Mouse (Mus musculus): Measurements from ENCODE around the gene Otulinl. TPM values are rescaled to one million over a fixed set of nuclear protein-coding genes. Genes with fewer than 3 reads are reported as not detected.
A peak's percentile ranks its signal among the peaks of the same experiment; 100 is the strongest.
"Not testable (repeated sequence)": the region's sequence is repeated elsewhere in the genome, so short reads cannot be mapped to it uniquely, and the experiment has no call there.

The Otulinl gene
- 1 to 10 TPM; 5.6 to 7.7 TPM for total RNA-seq (2021)
- long read RNA-seq, experiment 1, transcript Otulinl-202 (8 exons, 2,950 nt): major isoform, 8 of 11 reads
- long read RNA-seq, experiment 1, partial matches to known transcripts: 0 of 11 reads
- long read RNA-seq, experiment 1, other reads (novel, unspliced or antisense): 3 of 11 reads
- long read RNA-seq, experiment 2, transcript Otulinl-202 (8 exons, 2,950 nt): major isoform, 8 of 11 reads
- long read RNA-seq, experiment 2, partial matches to known transcripts: 0 of 11 reads
- long read RNA-seq, experiment 2, other reads (novel, unspliced or antisense): 3 of 11 reads

DNA sequence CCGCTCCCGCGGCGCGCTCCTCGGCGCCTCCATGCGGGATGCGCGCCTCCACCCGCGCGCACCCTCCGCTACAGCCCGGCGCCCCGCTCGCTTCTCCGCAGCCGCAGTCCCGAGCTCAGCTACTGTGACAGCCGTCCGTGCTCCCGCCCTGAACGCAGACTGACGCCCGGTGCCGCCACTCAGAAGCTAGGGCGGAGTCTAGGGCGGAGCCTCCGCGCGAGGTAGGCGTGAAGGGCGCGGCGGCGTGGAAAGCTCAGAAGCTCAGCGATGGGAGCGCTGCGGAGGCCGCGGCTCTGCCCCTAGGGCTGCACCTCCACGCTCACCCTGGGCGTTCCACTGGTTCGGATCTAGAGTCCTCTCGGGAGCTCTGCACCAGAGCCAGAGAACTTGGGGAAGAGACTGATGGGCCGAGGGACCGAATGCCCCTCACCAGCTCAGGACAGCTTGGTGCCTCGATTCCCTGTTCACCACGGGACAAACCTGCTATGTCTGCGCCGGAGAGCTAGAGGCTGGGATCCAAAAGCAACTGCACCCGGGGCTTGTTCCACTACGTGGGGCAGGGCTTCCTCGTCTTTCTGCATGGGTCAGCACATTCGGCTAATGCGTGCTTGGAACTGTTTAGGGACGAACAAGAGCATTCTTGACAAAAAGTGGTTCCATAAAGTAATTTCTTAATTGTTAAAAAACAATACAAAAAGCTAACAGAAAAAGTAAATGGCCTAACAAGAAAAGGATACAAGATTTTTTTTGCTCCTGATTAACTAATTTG, at the start of gene Otulinl:
Gene Otulinl, minus strand, starts transcription at position 161 of the 769 bp plus-strand sequence.
- peak; percentile 93 to 96 for DNase-seq (ENCODE audit: low spot score in 2 of 2)

DNA sequence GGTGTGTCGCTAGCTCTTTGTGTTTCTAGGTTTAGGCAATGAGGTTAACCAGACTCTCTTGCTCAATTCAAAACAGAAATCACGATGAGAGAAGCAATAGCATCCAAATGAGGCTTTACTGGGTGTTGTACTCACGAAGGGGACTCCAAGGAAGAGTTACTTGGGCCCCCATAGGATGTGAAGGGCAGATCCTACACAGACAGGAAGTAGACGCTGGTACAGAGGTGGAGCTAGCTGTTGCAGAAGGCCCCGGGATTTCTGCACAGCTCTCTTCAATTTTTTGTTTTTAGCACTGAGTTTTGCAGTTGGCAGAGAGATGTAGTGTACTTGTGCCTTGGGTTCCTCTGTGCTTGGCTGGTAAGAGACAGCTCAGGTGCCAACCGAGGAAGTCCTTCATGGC, 44.8 kb upstream of the Otulinl start:
- DNase-seq (ENCODE audit: low spot score in 2 of 2): no peak

GRCm38 (mm10) chr15:27724796-27725680, 43.7 kb upstream of the Otulinl start:
- DNase-seq (ENCODE audit: low spot score in 2 of 2): no peak

GRCm38 (mm10) chr15:27724298-27724697, 42.9 kb upstream of the Otulinl start:
- no peak for DNase-seq (ENCODE audit: low spot score in 2 of 2)

GRCm38 (mm10) chr15:27723746-27724145, 42.4 kb upstream of the Otulinl start:
- DNase-seq (ENCODE audit: low spot score in 2 of 2): no peak

- DNase-seq (ENCODE audit: low spot score in 2 of 2): not testable (repeated sequence)
Observed at GRCm38 (mm10) chr15:27720297-27720696, 38.9 kb upstream of the Otulinl start.

DNA sequence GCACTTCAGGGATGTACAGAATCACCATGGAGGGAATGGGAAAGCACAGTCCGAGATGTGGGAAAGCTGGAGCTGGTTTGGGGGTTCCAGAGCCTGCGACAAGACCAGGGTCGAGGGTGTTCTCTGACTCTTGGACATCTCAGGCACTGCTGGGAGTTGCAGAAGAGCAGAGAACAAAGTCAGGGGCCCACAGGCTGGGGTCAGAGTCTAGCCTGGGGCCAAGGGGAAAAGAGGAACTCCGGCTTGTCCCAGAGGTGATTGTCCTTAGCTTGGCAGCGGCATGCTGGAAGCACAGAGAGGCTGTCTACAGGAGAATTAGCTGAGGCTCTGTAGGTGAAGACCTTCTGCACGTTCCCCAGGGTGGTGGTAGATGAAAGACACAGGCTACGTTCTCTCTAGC, 37.3 kb upstream of the Otulinl start:
- DNase-seq (ENCODE audit: low spot score in 2 of 2): no peak

DNA sequence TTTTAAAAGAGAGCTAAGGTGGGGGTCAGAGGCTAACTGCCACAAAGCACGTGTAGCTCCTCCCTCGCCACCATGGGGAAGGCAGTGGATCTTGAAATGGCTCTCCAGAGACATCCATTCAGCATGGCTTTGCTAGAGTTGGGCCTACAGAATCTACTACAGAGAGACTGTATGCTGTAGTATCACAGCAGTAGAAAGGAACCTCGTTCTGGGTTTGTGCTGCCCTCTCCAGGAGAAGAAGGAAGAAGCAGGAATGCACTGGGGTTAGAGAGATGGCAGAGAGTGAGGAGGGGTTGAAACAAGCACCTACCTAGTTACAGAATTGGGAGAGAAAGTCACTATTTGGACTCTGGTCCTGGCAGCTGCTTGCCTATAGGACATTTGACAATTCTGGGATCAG, 34.0 kb upstream of the Otulinl start:
- no peak for DNase-seq (ENCODE audit: low spot score in 2 of 2)

- DNase-seq (ENCODE audit: low spot score in 2 of 2): no peak
Observed at GRCm38 (mm10) chr15:27710698-27711097, 29.3 kb upstream of the Otulinl start.

GRCm38 (mm10) chr15:27708968-27709612, 27.7 kb upstream of the Otulinl start:
- DNase-seq (ENCODE audit: low spot score in 2 of 2): no peak

GRCm38 (mm10) chr15:27708499-27708898, 27.1 kb upstream of the Otulinl start:
- DNase-seq (ENCODE audit: low spot score in 2 of 2): no peak

DNA sequence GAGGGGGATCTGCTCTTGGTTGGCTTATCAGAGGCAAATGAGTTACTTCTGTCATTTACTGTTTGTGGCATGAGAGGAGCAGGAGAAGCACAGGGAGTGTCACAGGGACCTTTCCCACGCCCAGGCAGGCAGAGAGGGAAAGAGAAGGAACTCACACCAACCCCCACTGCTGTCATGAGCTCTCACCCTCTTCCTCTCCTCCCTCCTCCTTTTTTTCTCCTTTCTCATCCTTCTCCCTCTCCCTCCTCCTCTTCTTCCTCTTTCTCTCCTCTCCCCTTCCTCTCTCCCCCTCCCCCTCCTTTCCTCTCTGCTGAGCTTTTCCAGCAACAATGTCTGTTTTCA, 21.6 kb upstream of the Otulinl start:
- no peak for DNase-seq (ENCODE audit: low spot score in 2 of 2)

DNA sequence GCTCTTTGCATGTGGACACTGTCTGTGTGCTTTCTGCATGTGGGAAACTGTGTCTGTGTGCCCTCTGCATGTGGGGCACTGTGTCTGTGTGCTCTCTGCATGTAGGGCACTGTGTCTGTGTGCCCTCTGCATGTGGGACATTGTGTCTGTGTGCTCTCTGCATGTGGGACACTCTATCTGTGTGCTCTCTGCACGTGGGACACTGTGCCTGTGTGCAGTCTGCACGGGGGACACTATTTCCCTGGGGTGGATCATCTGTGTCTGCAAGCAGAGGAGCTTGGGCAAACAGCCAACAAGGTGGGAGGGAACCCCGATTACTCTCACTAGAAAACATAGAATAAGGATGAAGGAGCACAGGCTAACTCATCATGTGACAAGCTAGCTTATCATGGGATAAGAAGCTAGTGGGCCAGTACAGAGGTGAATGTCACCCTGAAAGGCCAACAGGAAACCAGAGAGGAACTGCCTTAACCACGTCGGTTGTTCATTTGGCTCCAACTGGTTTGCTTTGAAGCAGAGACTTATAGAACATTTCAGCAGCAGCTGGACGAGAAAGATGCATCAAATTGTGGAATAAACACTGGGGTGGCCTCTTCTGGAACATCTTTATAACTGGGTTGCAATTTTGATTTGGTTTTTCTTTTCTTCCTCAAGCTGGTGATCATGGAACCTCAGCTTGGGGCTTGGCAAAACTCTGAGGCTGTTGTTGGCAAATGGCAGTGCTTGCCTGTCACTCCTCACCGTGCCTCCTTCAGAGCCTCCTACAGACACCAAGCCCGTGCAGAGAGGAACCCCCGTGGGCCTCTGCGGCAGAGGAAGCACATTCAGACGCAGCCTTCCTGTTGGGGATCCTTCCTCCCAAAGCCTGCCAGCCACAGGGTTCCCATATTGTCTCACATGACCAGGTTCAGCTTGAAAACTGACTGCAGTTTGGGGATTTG, 20.9 kb upstream of the Otulinl start:
- DNase-seq (ENCODE audit: low spot score in 2 of 2): no peak

GRCm38 (mm10) chr15:27697632-27698031, 16.3 kb upstream of the Otulinl start:
- DNase-seq (ENCODE audit: low spot score in 2 of 2): no peak

DNA sequence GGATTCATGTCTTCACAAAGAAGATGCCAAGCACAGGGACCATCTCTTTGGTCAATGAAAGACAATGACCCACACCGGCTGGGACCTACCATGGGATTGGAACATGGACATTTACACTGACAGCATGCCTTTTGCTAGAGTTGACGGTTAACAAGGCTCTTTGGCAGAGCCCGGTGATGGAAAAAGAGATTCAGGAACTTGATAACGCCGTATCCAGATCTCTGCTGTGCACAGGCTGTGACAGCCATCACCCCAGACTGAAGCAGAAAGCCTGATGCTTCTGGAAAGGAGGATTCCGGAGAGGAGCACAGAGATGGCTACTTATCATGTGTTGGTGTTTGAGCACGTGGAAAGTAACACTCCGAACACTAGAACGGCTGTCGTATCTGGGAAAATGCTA, 11.9 kb upstream of the Otulinl start:
- DNase-seq (ENCODE audit: low spot score in 2 of 2): no peak

GRCm38 (mm10) chr15:27692161-27692560, 10.8 kb upstream of the Otulinl start:
- DNase-seq (ENCODE audit: low spot score in 2 of 2): no peak

DNA sequence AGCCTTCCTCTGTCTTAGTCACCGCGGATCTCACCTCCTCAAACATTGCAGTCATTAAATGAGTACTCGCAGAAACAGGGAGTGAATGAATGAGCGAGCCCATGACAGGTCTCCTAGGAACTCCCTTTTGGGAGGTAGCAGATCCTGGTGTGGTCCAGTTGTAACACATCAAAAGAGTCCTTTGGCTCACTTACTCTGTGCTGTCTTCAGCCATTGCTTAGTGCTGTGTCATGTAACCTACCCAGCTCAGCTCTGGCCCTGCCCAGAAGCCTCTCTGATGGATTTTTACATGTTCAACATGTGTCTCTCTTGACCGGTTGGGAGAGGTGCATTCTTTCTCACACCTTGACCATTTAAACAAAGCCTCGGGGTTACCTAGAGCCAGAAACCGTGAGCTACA, 9.8 kb upstream of the Otulinl start:
- no peak for DNase-seq (ENCODE audit: low spot score in 2 of 2)

DNA sequence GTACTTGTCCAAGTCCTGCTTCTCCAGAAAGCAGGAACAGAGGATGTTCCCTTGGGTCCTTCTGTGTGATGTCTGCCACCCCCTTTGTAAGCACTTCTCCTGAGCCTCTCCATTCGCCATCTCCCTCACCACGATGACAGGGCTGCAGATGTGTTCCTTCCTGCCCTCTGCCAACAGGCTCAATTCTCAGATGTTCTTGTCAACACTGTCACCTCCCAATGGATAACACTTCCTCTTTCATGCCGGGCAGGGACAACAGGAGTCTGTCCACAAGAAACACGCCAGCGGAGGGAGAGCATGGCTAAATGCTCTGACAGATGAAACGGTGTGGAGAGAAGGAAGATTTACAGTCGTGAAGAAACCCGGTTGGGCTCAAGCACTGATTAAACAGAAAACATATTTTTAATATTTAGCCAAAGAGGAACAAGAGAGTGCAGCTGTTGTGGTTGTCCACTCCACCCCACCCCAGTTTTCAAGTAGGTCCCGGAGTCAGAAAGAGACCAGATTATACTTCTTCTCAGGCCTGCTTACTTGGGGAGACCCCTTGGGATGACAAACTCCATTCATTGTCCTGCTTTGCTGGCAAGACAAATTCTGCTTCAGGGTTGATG, 6.8 kb upstream of the Otulinl start:
- DNase-seq (ENCODE audit: low spot score in 2 of 2): no peak

GRCm38 (mm10) chr15:27684813-27685212, 3.4 kb upstream of the Otulinl start:
- DNase-seq (ENCODE audit: low spot score in 2 of 2): no peak

DNA sequence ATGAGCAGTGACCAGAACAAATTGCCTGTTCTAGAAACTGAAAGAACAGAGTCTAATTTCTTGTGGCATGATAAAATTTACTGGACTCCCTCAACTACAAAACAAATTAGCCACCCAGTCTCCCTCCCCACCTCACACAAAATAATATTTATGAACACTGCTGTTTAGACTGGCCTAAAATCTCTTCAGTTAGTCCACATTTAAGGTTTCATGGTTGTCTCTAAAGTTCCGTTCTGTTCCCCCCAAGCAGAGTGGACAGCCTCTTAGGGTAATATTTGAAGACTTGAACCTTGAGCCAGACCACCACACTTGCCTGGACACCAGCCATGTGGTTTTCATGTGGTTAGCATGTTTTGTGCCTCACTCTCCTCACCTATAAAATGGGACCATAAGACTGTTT, 1.8 kb upstream of the Otulinl start:
- DNase-seq (ENCODE audit: low spot score in 2 of 2): no peak
